Mouse (Mus musculus): ENCODE measurements around the gene Hoxc9.

Hoxc9 gene

DNA sequence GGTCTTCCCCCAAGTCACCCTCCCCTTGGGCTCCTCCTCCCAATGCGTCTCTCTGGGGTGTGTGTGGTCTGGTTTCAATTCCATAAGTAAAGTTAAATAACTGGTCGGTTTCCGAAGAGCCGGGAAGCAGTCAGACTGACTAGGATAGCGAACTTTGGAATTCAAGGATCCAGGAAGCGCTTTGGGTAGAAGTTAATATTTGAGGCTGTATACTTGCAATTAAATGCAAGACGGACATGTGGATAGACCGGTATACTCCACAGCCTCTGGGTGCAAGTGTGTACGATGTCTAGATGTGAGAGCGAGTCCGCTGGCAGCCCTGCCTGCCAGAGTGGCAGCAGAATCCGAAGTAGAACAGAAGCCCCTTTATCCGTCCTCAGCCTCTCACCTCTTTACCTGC lies 13.7 kb upstream of the Hoxc9 start:
- peaks cover 94% of the 10 kb centered on the region for H3K27me3 ChIP-seq (ENCODE audit: insufficient read depth, low read length)

DNA sequence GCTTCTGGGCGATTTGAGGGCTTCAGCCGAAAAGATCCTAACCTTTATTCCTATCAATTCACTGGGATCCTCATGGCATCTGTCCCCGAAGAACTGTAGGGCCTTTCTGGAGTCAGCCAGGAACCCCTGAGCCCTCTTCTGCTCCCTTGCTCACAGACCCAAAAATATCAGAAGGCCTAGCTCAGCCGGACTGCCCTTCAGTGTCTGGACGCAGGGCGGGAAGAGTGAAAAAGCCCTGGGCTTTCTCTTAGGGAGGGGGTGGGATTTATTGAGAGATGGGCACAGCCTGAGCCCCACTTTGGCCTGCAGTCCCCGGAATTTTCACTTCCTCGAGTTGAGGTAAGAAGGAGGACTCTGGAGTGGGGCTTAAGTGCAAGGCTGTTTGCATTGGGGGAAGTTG lies 13.0 kb upstream of the Hoxc9 start:
- no peaks in the 10 kb centered on the region for H3K9me3 ChIP-seq (ENCODE audit: low read length)
- H3K36me3 ChIP-seq (ENCODE audit: insufficient read depth, low read length) = no peaks in the 10 kb centered on the region
- 0 out of 2 replicates have a peak overlapping the region, but pooled peaks have one; percentile 3 for H3K4me3 ChIP-seq (replicated peaks; ENCODE audit: low read length)
- H3K4me1 ChIP-seq (replicated peaks; ENCODE audit: low read depth, low read length) = peaks cover 59% of the 10 kb centered on the region
- TF ChIP-seq POU5F1 (IDR thresholded peaks at IDR 0.05; ENCODE audit: borderline replicate concordance, low read length) (no peak), CTCF (conservative IDR thresholded peaks at IDR 0.05; ENCODE audit: low read length) (no peak), NANOG (IDR thresholded peaks at IDR 0.05; ENCODE audit: borderline replicate concordance, low read length) (no peak)
- peaks cover 93% of the 10 kb centered on the region for H3K27me3 ChIP-seq (ENCODE audit: insufficient read depth, low read length)

More for the DNA sequence above, 13.7 kb upstream of the Hoxc9 start:
- no peak for TF ChIP-seq CTCF (conservative IDR thresholded peaks at IDR 0.05; ENCODE audit: low read length)
- TF ChIP-seq NANOG (IDR thresholded peaks at IDR 0.05; ENCODE audit: borderline replicate concordance, low read length) = no peak
- TF ChIP-seq POU5F1 (IDR thresholded peaks at IDR 0.05; ENCODE audit: borderline replicate concordance, low read length) = no peak
- Histone ChIP-seq H3K4me1 (replicated peaks; ENCODE audit: low read depth, low read length) (peaks cover 54% of the 10 kb centered on the region), H3K36me3 (ENCODE audit: insufficient read depth, low read length) (no peaks in the 10 kb centered on the region), H3K4me3 (replicated peaks; ENCODE audit: low read length) (no peak overlapping the region), H3K9me3 (ENCODE audit: low read length) (no peaks in the 10 kb centered on the region)

DNA sequence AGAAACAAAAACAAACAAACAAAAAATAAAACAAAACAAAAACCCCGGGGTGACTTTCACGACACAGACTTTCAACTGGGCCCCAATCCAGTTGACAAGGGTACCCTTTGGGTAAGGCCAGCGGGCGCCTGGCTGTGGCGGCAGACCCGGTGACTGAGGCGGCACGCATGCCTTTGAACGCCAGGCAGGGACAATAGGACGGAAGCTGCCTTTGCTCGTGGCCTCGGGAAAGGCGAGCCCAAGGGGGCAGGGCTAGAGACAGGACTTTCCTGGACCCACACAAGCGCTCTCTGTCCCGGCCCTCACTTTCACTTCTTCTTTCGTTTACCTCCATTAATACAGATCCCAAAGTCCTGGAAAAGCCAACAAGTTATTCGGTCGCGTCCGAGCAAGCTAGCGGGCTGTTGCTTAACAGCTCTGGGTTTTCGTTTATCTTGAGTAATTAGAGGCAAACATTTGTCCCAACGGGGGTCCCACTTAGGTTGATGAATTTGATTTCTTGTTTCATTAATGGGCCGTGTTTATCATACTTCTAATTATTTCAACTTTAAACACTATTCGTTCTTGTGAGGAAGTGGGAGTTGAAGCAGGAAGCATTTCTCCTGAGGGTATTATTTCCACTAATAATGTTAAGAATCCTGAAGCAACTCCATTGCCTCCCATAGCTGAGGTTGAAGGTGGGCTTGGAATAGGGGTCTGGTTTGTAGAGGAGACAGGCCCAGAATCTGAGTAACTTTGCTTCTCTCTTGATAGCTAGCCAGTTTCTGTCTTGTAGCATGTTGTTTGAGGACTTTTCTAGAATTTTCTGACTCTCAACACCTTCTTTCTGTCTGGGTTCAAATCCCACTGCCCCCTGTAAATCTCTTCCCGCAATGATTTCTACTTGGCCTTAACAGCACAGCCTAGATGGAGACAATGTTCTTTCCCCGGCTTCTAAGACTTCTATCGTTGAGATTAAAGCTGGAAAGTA lies 12.3 kb upstream of the Hoxc9 start:
- Histone ChIP-seq H3K27me3 (ENCODE audit: insufficient read depth, low read length) (peaks cover 93% of the 10 kb centered on the region), H3K9me3 (ENCODE audit: low read length) (no peaks in the 10 kb centered on the region), H3K4me3 (replicated peaks; ENCODE audit: low read length) (0 out of 2 replicates have a peak overlapping the region, but pooled peaks have one; percentile 3), H3K4me1 (replicated peaks; ENCODE audit: low read depth, low read length) (peaks cover 59% of the 10 kb centered on the region), H3K36me3 (ENCODE audit: insufficient read depth, low read length) (no peaks in the 10 kb centered on the region)
- TF ChIP-seq CTCF (conservative IDR thresholded peaks at IDR 0.05; ENCODE audit: low read length) = no peak
- TF ChIP-seq NANOG (IDR thresholded peaks at IDR 0.05; ENCODE audit: borderline replicate concordance, low read length) = no peak
- TF ChIP-seq POU5F1 (IDR thresholded peaks at IDR 0.05; ENCODE audit: borderline replicate concordance, low read length) = no peak

DNA sequence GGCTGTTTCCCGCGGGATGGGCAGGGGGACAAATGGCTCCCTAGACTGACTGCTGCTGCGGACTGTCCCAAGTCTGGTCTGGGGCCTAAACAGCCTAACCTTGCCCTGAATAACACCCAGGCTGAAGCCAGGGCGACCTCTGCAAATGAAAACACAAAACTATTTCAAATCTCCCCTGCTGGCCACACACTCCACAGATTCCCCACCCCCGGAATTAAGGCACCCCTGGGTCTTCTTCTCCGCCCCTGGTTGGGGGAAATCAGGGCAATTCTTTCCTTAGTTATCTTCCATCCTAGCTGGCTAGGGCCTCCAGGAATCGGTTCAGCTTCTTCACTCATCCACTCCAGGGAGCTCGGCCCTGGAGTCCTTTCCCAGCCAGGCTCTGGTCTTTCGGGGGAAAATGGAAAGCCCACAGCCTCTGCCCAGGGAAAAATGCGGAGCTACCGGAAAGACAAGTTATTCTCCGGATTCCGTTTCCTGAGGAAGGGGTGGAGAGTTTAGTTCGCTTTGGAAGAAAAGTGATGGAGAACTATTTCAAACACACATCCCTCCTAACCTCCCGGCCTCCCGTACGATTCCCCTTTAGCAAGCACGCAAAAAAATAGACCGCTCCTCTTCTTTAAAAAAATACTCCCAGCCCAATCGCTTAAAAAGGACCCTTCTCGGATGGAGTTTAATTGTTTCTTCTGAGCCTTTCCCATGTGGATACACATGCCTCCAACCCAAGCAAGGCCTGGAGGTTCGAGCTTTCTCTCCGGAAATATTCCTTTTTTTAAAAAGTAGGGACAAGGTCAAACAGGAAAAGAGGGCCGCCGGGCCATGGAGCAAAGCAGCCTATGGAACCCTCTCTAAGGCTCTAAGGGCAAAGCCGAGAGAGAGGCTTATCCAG lies 11.0 kb upstream of the Hoxc9 start:
- TF ChIP-seq NANOG (IDR thresholded peaks at IDR 0.05; ENCODE audit: borderline replicate concordance, low read length) = no peak
- TF ChIP-seq CTCF (conservative IDR thresholded peaks at IDR 0.05; ENCODE audit: low read length) = no peak
- TF ChIP-seq POU5F1 (IDR thresholded peaks at IDR 0.05; ENCODE audit: borderline replicate concordance, low read length) = no peak
- no peaks in the 10 kb centered on the region for H3K36me3 ChIP-seq (ENCODE audit: insufficient read depth, low read length)
- no peak overlapping the region for H3K4me3 ChIP-seq (replicated peaks; ENCODE audit: low read length)
- H3K27me3 ChIP-seq (ENCODE audit: insufficient read depth, low read length) = peaks cover 94% of the 10 kb centered on the region
- H3K9me3 ChIP-seq (ENCODE audit: low read length) = no peaks in the 10 kb centered on the region
- peaks cover 50% of the 10 kb centered on the region for H3K4me1 ChIP-seq (replicated peaks; ENCODE audit: low read depth, low read length)

DNA sequence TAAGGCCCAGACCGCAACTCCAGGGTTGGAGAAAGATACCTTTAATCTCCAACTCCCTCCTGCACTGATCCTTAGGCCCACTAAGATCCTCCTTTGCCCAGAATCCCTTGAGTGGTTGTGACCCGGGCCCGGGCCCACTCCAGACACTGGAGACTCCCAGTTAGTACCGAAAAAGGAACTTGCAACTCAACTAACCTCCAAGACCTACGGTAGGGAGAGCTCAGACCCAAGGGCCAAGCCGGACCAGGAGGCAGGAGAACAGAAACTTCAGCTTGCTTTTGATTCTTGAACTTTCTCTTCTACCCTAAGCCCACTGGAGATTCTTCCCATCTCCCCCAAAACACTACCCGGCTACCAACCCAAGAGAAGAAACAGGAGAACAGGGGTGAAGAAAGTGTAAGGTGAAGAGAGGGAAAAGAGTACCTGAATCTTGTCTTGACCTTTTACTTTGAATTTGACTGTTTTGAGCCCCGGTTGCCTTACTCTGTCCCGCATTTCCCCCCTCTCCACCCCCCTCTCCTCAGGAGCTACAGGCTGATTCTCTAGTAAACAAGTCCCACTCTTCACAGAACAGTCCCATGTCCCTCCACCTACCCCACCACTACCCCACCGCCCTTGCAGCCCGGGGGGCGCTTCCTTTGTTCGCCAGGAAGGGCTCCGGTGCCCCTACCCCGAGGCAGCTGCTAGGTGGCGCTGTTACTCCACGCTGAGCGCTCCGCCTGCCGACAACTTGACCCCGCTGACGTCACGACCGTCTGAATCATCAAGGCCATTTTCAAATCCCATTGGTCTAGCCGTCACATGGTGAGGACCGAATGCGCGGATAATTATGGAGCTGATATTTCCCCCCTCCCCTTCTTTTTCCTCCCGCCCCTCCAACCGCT lies 10.1 kb upstream of the Hoxc9 start:
- Histone ChIP-seq H3K9me3 (ENCODE audit: low read length) (no peaks in the 10 kb centered on the region), H3K4me1 (replicated peaks; ENCODE audit: low read depth, low read length) (peaks cover 46% of the 10 kb centered on the region), H3K4me3 (replicated peaks; ENCODE audit: low read length) (peak overlapping the region; percentile 65), H3K36me3 (ENCODE audit: insufficient read depth, low read length) (no peaks in the 10 kb centered on the region), H3K27me3 (ENCODE audit: insufficient read depth, low read length) (peaks cover 95% of the 10 kb centered on the region)
- TF ChIP-seq CTCF (conservative IDR thresholded peaks at IDR 0.05; ENCODE audit: low read length) = peak; percentile 78
- TF ChIP-seq POU5F1 (IDR thresholded peaks at IDR 0.05; ENCODE audit: borderline replicate concordance, low read length) = no peak

DNA sequence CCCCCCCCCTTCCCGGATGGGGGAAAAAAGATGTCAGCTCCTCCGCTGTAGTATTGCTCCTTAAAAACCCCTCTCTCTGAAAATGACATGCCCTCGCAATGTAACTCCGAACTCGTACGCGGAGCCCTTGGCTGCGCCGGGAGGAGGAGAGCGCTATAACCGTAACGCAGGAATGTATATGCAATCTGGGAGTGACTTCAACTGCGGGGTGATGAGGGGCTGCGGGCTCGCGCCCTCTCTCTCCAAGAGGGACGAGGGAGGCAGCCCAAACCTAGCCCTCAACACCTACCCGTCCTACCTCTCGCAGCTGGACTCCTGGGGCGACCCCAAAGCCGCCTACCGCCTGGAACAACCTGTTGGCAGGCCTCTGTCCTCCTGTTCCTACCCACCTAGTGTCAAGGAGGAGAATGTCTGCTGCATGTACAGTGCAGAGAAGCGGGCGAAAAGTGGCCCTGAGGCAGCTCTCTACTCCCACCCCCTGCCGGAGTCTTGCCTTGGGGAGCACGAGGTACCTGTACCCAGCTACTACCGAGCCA lies 9.4 kb upstream of the Hoxc9 start, which contains the start of gene Hoxc10:
TSS of gene Hoxc10 (plus strand) at position 21 of the 536 bp plus-strand sequence.
- Histone ChIP-seq H3K4me1 (replicated peaks; ENCODE audit: low read depth, low read length) (peaks cover 39% of the 10 kb centered on the region), H3K9me3 (ENCODE audit: low read length) (no peaks in the 10 kb centered on the region), H3K36me3 (ENCODE audit: insufficient read depth, low read length) (no peaks in the 10 kb centered on the region), H3K27me3 (ENCODE audit: insufficient read depth, low read length) (peaks cover 96% of the 10 kb centered on the region), H3K4me3 (replicated peaks; ENCODE audit: low read length) (peak within 1 kb of the TSS; percentile 65)
- TF ChIP-seq CTCF (conservative IDR thresholded peaks at IDR 0.05; ENCODE audit: low read length) (no peak), POU5F1 (IDR thresholded peaks at IDR 0.05; ENCODE audit: borderline replicate concordance, low read length) (no peak), NANOG (IDR thresholded peaks at IDR 0.05; ENCODE audit: borderline replicate concordance, low read length) (no peak)

DNA sequence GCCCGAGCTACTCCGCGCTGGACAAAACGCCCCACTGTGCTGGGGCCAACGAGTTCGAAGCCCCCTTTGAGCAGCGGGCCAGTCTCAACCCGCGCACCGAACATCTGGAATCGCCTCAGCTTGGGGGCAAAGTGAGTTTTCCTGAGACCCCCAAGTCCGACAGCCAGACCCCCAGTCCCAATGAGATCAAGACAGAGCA lies 9.0 kb upstream of the Hoxc9 start, which contains the start of gene Hoxc5:
TSS of gene Hoxc5 (plus strand) at position 132 of the 199 bp plus-strand sequence.
- TF ChIP-seq POU5F1 (IDR thresholded peaks at IDR 0.05; ENCODE audit: borderline replicate concordance, low read length) = no peak

More for the DNA sequence above, 9.0 kb upstream of the Hoxc9 start, which contains the start of gene Hoxc5:
- peaks cover 97% of the 10 kb centered on the region for H3K27me3 ChIP-seq (ENCODE audit: insufficient read depth, low read length)
- peak within 1 kb of the TSS; percentile 65 for H3K4me3 ChIP-seq (replicated peaks; ENCODE audit: low read length)
- H3K36me3 ChIP-seq (ENCODE audit: insufficient read depth, low read length) = no peaks in the 10 kb centered on the region
- H3K9me3 ChIP-seq (ENCODE audit: low read length) = no peaks in the 10 kb centered on the region
- peaks cover 41% of the 10 kb centered on the region for H3K4me1 ChIP-seq (replicated peaks; ENCODE audit: low read depth, low read length)

All from E14TG2a.4 (cell line).